Mouse (Mus musculus): ENCODE measurements at regions not wholly inside any gene's neighbourhood (a gene's known extent, or its start where the extent isn't known, plus 50 kb on each side); places are given as distances from the start of the nearest gene placed in this dataset.

GRCm38 (mm10) chr5:99782806-99783205 lies 53.9 kb upstream of the Rasgef1b start:
- 57% methylated on average over 1 of the region's 1 CpGs for WGBS

GRCm38 (mm10) chr5:99785850-99786249 lies 57.0 kb upstream of the Rasgef1b start:
- Histone ChIP-seq H3K4me2 (no peak overlapping the region), H3K9me3 (no peaks in the 10 kb centered on the region), H3K27ac (no peak overlapping the region), H3K27me3 (no peaks in the 10 kb centered on the region), H3K4me3 (replicated peaks) (no peak overlapping the region), H3K36me3 (no peaks in the 10 kb centered on the region), H3K4me1 (replicated peaks) (peaks cover 7% of the 10 kb centered on the region; the same call in 1 of the 2 replicates), H3K9ac (replicated peaks) (no peak overlapping the region)
- WGBS: 83% methylated on average over 9 of the region's 9 CpGs
- ATAC-seq (ENCODE audit: insufficient number of reproducible peaks, insufficient read depth, low FRiP score, low TSS enrichment, low read depth): no peak

More at GRCm38 (mm10) chr5:99782806-99783205, 53.9 kb upstream of the Rasgef1b start:
- H3K27me3 ChIP-seq: no peaks in the 10 kb centered on the region
- H3K9ac ChIP-seq (replicated peaks): no peak overlapping the region
- no peaks in the 10 kb centered on the region for H3K9me3 ChIP-seq
- H3K36me3 ChIP-seq: no peaks in the 10 kb centered on the region
- H3K4me2 ChIP-seq: no peak overlapping the region
- no peak overlapping the region for H3K4me3 ChIP-seq (replicated peaks)
- ATAC-seq (ENCODE audit: insufficient number of reproducible peaks, insufficient read depth, low FRiP score, low TSS enrichment, low read depth): no peak
- H3K27ac ChIP-seq: no peak overlapping the region
- H3K4me1 ChIP-seq (replicated peaks): peaks cover 9% of the 10 kb centered on the region; the same call in 1 of the 2 replicates

GRCm38 (mm10) chr5:99787239-99787638 lies 58.4 kb upstream of the Rasgef1b start:
- WGBS: 74% methylated on average over 10 of the region's 10 CpGs
- H3K4me3 ChIP-seq (replicated peaks): no peak overlapping the region
- H3K4me2 ChIP-seq: no peak overlapping the region
- no peak overlapping the region for H3K27ac ChIP-seq
- H3K27me3 ChIP-seq: no peaks in the 10 kb centered on the region
- H3K36me3 ChIP-seq: no peaks in the 10 kb centered on the region
- no peak for ATAC-seq (ENCODE audit: insufficient number of reproducible peaks, insufficient read depth, low FRiP score, low TSS enrichment, low read depth)
- no peak overlapping the region for H3K9ac ChIP-seq (replicated peaks)
- no peaks in the 10 kb centered on the region for H3K4me1 ChIP-seq (replicated peaks)
- H3K9me3 ChIP-seq: no peaks in the 10 kb centered on the region

DNA sequence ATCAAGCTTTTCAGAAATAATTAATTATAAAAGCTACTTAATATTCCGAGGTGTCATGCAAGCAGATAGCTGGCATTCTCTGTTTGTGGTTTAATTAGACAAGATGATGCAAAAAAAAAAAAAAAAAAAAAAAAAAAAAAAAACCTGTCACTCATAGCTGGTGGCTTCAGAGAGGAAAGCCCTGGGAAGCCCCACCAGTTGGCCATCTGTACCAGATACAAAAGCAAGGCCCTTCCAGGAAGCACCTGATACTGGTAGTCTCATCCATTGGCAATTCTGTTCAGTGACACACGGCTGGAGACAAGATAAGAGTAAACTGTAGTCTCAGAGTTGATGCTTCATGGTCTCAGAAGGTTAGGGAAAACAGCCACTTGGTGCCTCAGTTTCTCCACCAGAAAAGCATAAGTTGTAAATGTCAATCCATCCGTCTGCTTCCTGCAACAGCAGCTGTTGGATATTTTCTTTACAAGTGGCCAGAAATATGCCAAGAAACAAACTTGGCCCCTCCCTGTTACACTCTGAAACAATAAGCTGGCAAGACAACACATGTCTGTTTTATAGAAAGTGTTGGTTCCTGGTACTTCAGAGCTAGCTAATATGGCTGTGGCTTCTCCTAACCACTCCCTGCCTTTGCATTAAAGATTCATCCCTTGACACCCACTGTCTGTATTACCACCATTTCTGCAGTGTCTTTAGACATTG lies 59.0 kb upstream of the Rasgef1b start:
- H3K9ac ChIP-seq (replicated peaks): no peak overlapping the region
- no peak overlapping the region for H3K4me2 ChIP-seq
- H3K9me3 ChIP-seq: no peaks in the 10 kb centered on the region
- H3K4me1 ChIP-seq (replicated peaks): no peaks in the 10 kb centered on the region
- no peak overlapping the region for H3K4me3 ChIP-seq (replicated peaks)
- H3K27me3 ChIP-seq: no peaks in the 10 kb centered on the region
- no peak overlapping the region for H3K27ac ChIP-seq
- WGBS: 90% methylated on average over 3 of the region's 3 CpGs
- no peaks in the 10 kb centered on the region for H3K36me3 ChIP-seq
- ATAC-seq (ENCODE audit: insufficient number of reproducible peaks, insufficient read depth, low FRiP score, low TSS enrichment, low read depth): no peak

DNA sequence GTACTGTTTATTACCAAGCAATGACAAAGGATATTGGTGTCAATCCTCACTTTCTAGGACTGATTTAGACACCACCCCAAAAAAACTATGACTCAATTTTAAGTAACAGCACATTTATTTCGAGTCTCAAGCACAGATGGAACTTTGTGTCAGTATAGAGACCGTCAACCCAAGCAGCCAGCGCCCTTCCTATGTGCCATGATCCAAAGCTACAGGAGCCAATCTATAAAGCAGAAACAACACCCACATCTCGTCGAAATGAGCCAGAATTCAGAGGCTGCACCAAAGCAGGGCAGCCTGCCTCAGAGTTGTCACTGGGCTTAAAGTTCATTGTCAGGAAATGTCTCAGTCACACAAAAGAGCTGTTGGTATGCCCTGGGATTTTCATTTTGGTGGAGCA lies 61.9 kb upstream of the Rasgef1b start:
- Histone ChIP-seq H3K36me3 (no peaks in the 10 kb centered on the region), H3K4me3 (replicated peaks) (no peak overlapping the region), H3K27ac (no peak overlapping the region), H3K4me2 (no peak overlapping the region), H3K4me1 (replicated peaks) (no peaks in the 10 kb centered on the region), H3K9me3 (no peaks in the 10 kb centered on the region), H3K27me3 (no peaks in the 10 kb centered on the region), H3K9ac (replicated peaks) (no peak overlapping the region)
- ATAC-seq (ENCODE audit: insufficient number of reproducible peaks, insufficient read depth, low FRiP score, low TSS enrichment, low read depth): no peak
- WGBS: 87% methylated on average over 5 of the region's 5 CpGs

DNA sequence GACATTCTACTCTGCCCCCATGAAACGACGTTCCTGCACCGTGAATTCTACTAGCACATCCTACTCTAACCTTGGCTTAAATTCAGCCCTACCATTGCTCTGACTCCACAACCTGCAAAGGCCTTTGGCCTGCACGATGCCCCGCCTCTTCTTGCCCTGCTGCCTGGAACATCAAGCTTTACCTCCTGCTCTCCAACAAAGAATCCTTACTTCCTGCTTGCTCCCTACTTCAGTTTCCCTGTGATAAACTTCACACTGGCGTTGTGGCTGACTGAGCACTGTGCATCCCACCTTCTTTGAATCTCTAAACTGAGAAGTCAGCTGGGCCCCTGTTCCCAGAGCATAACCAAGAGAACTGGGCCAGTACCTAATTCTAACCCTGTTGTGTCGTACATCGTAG lies 71.7 kb upstream of the Rasgef1b start:
- no peaks in the 10 kb centered on the region for H3K9me3 ChIP-seq
- H3K4me3 ChIP-seq (replicated peaks): no peak overlapping the region
- H3K9ac ChIP-seq (replicated peaks): no peak overlapping the region
- no peak overlapping the region for H3K4me2 ChIP-seq
- no peak for ATAC-seq (ENCODE audit: insufficient number of reproducible peaks, insufficient read depth, low FRiP score, low TSS enrichment, low read depth)
- WGBS: 85% methylated on average over 8 of the region's 8 CpGs
- H3K27me3 ChIP-seq: no peaks in the 10 kb centered on the region
- H3K36me3 ChIP-seq: no peaks in the 10 kb centered on the region
- no peak overlapping the region for H3K27ac ChIP-seq
- H3K4me1 ChIP-seq (replicated peaks): no peaks in the 10 kb centered on the region

DNA sequence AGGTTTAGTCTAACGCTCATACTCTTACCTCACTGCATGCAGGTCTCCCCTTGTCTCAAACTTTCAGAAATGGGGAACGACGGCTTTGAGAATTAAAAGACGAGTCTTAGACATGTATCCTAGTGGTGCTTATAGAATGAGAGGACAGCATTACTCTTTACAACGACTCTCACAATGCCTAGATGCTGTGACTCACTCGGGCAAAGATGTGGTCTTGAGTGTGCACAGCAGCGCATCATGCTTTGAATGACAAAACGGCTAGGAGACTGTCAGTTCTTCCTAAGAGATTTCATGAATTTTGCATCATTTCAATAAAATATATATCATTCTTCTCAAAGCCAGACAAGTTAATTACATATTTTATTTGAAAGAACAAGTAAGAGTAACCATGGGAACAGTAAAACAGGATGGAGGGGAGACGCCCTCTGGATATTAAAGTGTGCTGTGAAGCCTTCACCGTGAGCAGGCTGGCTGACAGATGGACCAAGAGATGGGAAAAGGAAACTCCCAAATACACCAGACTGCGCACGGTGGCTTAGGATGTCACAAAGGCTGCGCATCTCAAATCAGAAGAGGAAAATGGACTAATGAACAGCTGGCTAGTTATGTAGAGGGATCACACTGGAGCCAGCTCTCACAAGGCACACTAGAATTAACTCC lies 73.1 kb upstream of the Rasgef1b start:
- Histone ChIP-seq H3K27me3 (no peaks in the 10 kb centered on the region), H3K4me1 (replicated peaks) (no peaks in the 10 kb centered on the region), H3K4me3 (replicated peaks) (no peak overlapping the region), H3K9ac (replicated peaks) (no peak overlapping the region), H3K4me2 (no peak overlapping the region), H3K36me3 (no peaks in the 10 kb centered on the region), H3K9me3 (no peaks in the 10 kb centered on the region), H3K27ac (no peak overlapping the region)
- WGBS: 83% methylated on average over 13 of the region's 13 CpGs
- ATAC-seq (ENCODE audit: insufficient number of reproducible peaks, insufficient read depth, low FRiP score, low TSS enrichment, low read depth): no peak

- no peak overlapping the region for H3K9ac ChIP-seq (replicated peaks)
- WGBS: 84% methylated on average over 6 of the region's 6 CpGs
- H3K27me3 ChIP-seq: no peaks in the 10 kb centered on the region
- H3K9me3 ChIP-seq: no peaks in the 10 kb centered on the region
- no peak overlapping the region for H3K27ac ChIP-seq
- H3K4me1 ChIP-seq (replicated peaks): 0 out of 2 replicates have a peak, but pooled peaks cover 4% of the 10 kb centered on the region
- no peaks in the 10 kb centered on the region for H3K36me3 ChIP-seq
- H3K4me3 ChIP-seq (replicated peaks): no peak overlapping the region
- no peak overlapping the region for H3K4me2 ChIP-seq
- ATAC-seq (ENCODE audit: insufficient number of reproducible peaks, insufficient read depth, low FRiP score, low TSS enrichment, low read depth): no peak
These were observed 79.2 kb upstream of the Vamp9 start for GRCm38 (mm10) chr5:99826861-99827260.

DNA sequence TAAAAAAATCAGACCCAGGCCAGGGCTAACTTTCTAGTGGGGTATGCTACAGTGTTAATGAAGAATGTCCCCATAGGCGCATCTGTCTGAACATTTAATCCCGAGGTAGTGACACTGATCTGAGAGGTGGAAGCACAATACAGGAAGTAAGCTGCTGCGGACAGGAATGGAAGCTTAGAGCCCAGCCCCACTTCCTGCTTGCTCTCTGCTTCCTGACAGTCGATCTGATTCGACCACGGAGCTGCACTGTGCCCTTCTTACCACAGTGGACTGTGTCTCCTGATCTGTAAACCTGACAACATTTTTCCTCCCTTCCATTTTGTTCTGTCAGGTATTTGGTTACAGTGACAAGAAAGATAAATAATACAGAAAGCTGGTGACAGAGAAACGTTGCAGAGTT lies 77.5 kb upstream of the Vamp9 start:
- Histone ChIP-seq H3K27ac (no peak overlapping the region), H3K36me3 (no peaks in the 10 kb centered on the region), H3K4me2 (no peak overlapping the region), H3K9me3 (no peaks in the 10 kb centered on the region), H3K27me3 (no peaks in the 10 kb centered on the region), H3K4me1 (replicated peaks) (no peaks in the 10 kb centered on the region), H3K9ac (replicated peaks) (no peak overlapping the region), H3K4me3 (replicated peaks) (no peak overlapping the region)
- ATAC-seq (ENCODE audit: insufficient number of reproducible peaks, insufficient read depth, low FRiP score, low TSS enrichment, low read depth): no peak
- 71% methylated on average over 7 of the region's 7 CpGs for WGBS

GRCm38 (mm10) chr5:99838236-99838775 lies 67.7 kb upstream of the Vamp9 start:
- Histone ChIP-seq H3K36me3 (no peaks in the 10 kb centered on the region), H3K4me1 (replicated peaks) (no peaks in the 10 kb centered on the region), H3K4me2 (no peak overlapping the region), H3K9me3 (no peaks in the 10 kb centered on the region), H3K9ac (replicated peaks) (no peak overlapping the region), H3K27ac (no peak overlapping the region), H3K4me3 (replicated peaks) (no peak overlapping the region), H3K27me3 (no peaks in the 10 kb centered on the region)
- WGBS: 76% methylated on average over 6 of the region's 6 CpGs
- no peak for ATAC-seq (ENCODE audit: insufficient number of reproducible peaks, insufficient read depth, low FRiP score, low TSS enrichment, low read depth)

DNA sequence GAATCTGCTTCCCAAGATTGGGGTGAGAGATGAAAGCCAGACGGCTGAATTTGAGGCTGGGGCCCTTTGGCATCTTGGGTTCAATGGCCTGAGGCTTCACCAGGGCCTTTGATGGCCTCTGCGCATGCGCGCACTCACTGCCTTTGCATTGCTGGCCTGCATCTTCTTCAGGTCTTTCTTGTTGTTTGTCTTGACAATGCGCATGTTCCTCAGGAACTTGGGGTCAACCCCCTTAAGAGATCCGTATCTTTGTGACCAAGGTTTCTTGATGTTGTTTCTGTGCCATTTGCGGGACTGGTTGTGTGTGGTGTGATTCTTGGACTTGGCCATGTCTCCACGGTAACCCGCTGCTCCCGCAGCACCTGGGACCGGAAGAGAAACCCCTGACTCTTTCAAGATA lies 66.4 kb upstream of the Vamp9 start:
- no peak for ATAC-seq (ENCODE audit: insufficient number of reproducible peaks, insufficient read depth, low FRiP score, low TSS enrichment, low read depth)
- H3K4me1 ChIP-seq (replicated peaks): no peaks in the 10 kb centered on the region
- 93% methylated on average over 11 of the region's 11 CpGs for WGBS

More for the DNA sequence above, 66.4 kb upstream of the Vamp9 start:
- Histone ChIP-seq H3K9ac (replicated peaks) (no peak overlapping the region), H3K27ac (no peak overlapping the region), H3K27me3 (no peaks in the 10 kb centered on the region), H3K9me3 (no peaks in the 10 kb centered on the region), H3K36me3 (no peaks in the 10 kb centered on the region), H3K4me3 (replicated peaks) (no peak overlapping the region), H3K4me2 (no peak overlapping the region)

All from limb, embryonic 12.5 days (tissue).